Comparison of ENCODE assay signal across 9 mouse cellular contexts in the genomic region with DNA sequence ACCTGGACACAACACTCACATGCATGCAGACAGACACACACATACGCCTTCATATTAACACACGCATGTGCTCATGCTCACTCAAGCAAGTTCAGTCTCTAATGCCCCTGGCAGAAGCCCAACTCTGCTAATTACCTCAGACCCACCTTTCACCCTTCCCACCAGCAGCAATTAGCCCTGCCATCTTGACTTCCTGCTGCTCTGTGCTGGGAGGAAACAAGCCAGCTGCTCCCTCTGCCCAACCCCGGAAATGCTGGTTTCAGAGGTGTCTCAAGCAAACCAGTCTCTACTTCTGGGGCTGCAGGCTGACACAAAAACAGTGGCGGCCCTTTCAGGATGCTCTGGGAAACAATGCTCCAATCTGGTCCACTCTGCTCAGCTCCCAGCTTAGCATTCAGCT. TPM values are rescaled to one million over a fixed set of nuclear protein-coding genes. Genes with fewer than 3 reads are reported as not detected.
DNase-seq lines count a peak whose midpoint lies in the region; ATAC-seq and TF ChIP-seq lines count a peak whose summit lies in the region.
"Had no signal": no experiment of that assay in that cellular context is flagged by ENCODE, and none has a peak within 500 bp of the region (broad histone marks: within the 10 kb centered on the region; RNA-seq: fewer than 3 reads in every experiment).

No protein-coding gene starts in this region.

- no peak for ATAC-seq in hindbrain, embryonic 14.5 days (ENCODE audit: low FRiP score)
- ATAC-seq in kidney, embryonic 16.5 days (ENCODE audit: low FRiP score, low TSS enrichment): peak; percentile 13
- peak; percentile 11; the same call in 1 of the 2 replicates for ATAC-seq in megakaryocyte-erythroid progenitor cell, adult 5-6 weeks (replicated peaks; ENCODE audit: low FRiP score, low TSS enrichment, poor library complexity, severe bottlenecking)

- H3K27me3 ChIP-seq in hindbrain, embryonic 10.5 days (ENCODE audit: insufficient read depth, poor library complexity, severe bottlenecking): no peaks in the 10 kb centered on the region
- H3K27me3 ChIP-seq in hindbrain, embryonic 14.5 days (ENCODE audit: control insufficient read depth, insufficient read depth, low read length): no peaks in the 10 kb centered on the region
- no peaks in the 10 kb centered on the region for H3K27me3 ChIP-seq in kidney, embryonic 16.5 days (ENCODE audit: insufficient read depth, low read length)

- no peak overlapping the region for H3K4me2 ChIP-seq in hindbrain, embryonic 14.5 days (replicated peaks)
- no peak overlapping the region for H3K4me2 ChIP-seq in kidney, embryonic 16.5 days (replicated peaks; ENCODE audit: low read depth, low read length)
- H3K4me2 ChIP-seq: limb, embryonic 15.5 days had no signal

- no peak overlapping the region for H3K9ac ChIP-seq in hindbrain, embryonic 14.5 days
- H3K9ac ChIP-seq in kidney, embryonic 16.5 days (replicated peaks; ENCODE audit: low read length): no peak overlapping the region
- H3K9ac ChIP-seq: limb, embryonic 15.5 days had no signal

- H3K27ac ChIP-seq in hindbrain, embryonic 10.5 days: peak overlapping the region; percentile 40
- no peak overlapping the region; the same call in 1 of the 2 replicates for H3K27ac ChIP-seq in hindbrain, embryonic 14.5 days
- H3K27ac ChIP-seq in bone marrow, adult 2 months (ENCODE audit: control insufficient read depth, insufficient read depth, low read depth, low read length, poor library complexity): peak overlapping the region; percentile 91
- peak overlapping the region; percentile 72 for H3K27ac ChIP-seq in kidney, embryonic 16.5 days (ENCODE audit: low read length)
- H3K27ac ChIP-seq: limb, embryonic 15.5 days had no signal

- intact Hi-C loops in left cerebral cortex, postnatal 25 days (cut with DNase I): no loop called here

- no peak for TF ChIP-seq POLR2A in bone marrow, adult 2 months (IDR thresholded peaks at IDR 0.05; ENCODE audit: borderline replicate concordance, control insufficient read depth, low read depth, low read length)

- TF ChIP-seq CTCF in bone marrow, adult 2 months (IDR thresholded peaks at IDR 0.05; ENCODE audit: control insufficient read depth, insufficient read depth, low read length): no peak

- H3K36me3 ChIP-seq in hindbrain, embryonic 10.5 days: peaks cover 20% of the 10 kb centered on the region
- H3K36me3 ChIP-seq in hindbrain, embryonic 14.5 days (replicated peaks; ENCODE audit: control insufficient read depth, insufficient read depth): no peaks in the 10 kb centered on the region
- H3K36me3 ChIP-seq in kidney, embryonic 16.5 days (ENCODE audit: insufficient read depth, low read length): no peaks in the 10 kb centered on the region
- H3K36me3 ChIP-seq: limb, embryonic 15.5 days had no signal

- H3K4me1 ChIP-seq in hindbrain, embryonic 10.5 days (replicated peaks): peaks cover 95% of the 10 kb centered on the region
- H3K4me1 ChIP-seq in hindbrain, embryonic 14.5 days (replicated peaks; ENCODE audit: control insufficient read depth, insufficient read depth, low read length): peaks cover 51% of the 10 kb centered on the region
- peaks cover 39% of the 10 kb centered on the region for H3K4me1 ChIP-seq in bone marrow, adult 2 months (ENCODE audit: control insufficient read depth, insufficient read depth, low read length)
- peaks cover 76% of the 10 kb centered on the region for H3K4me1 ChIP-seq in kidney, embryonic 16.5 days (ENCODE audit: insufficient read depth, low read length)

- WGBS in hindbrain, embryonic 10.5 days: 59% methylated on average over 4 of the region's 4 CpGs
- WGBS in hindbrain, embryonic 14.5 days: 36% methylated on average over 4 of the region's 4 CpGs
- 19% methylated on average over 4 of the region's 4 CpGs for WGBS in bone marrow, adult 2 months
- WGBS in kidney, embryonic 16.5 days: 35% methylated on average over 4 of the region's 4 CpGs

- no peaks in the 10 kb centered on the region for H3K9me3 ChIP-seq in hindbrain, embryonic 10.5 days
- H3K9me3 ChIP-seq in hindbrain, embryonic 14.5 days (ENCODE audit: control insufficient read depth, low read length): no peaks in the 10 kb centered on the region
- H3K9me3 ChIP-seq in kidney, embryonic 16.5 days (ENCODE audit: low read length): no peaks in the 10 kb centered on the region
- H3K9me3 ChIP-seq: limb, embryonic 15.5 days had no signal

- no peak overlapping the region for H3K4me3 ChIP-seq in hindbrain, embryonic 10.5 days
- H3K4me3 ChIP-seq in hindbrain, embryonic 14.5 days (replicated peaks; ENCODE audit: low read length): no peak overlapping the region
- peak overlapping the region; percentile 62 for H3K4me3 ChIP-seq in bone marrow, adult 2 months (replicated peaks; ENCODE audit: control insufficient read depth, low read depth, low read length)
- no peak overlapping the region for H3K4me3 ChIP-seq in kidney, embryonic 16.5 days (ENCODE audit: low read length)
- H3K4me3 ChIP-seq: limb, embryonic 15.5 days had no signal

- no peak for DNase-seq in hindbrain, embryonic 10.5 days (ENCODE audit: low spot score)
- DNase-seq in hindbrain, embryonic 14.5 days (ENCODE audit: low spot score): no peak
- DNase-seq in layer of hippocampus, adult 9-11 months: no peak
- DNase-seq in frontal cortex, postnatal 14 days (ENCODE audit: low spot score in 2 of 2): no peak
- no peak for DNase-seq in left cerebral cortex, postnatal 25 days (ENCODE audit: low spot score in 2 of 2)

RNA-seq across cellular contexts. Expression of a gene that starts 12.9 kb away (rescaled TPM):
- polyA plus RNA-seq in hindbrain, embryonic 10.5 days (2016; fragmentation: Nextera tagmentation; extraction: Ambion mirVana): 13.3 and 17.6 TPM in 2 replicates
- polyA plus RNA-seq in hindbrain, embryonic 14.5 days (2014; fragmentation: Nextera tagmentation; extraction: Ambion mirVana): 11.1 and 13.3 TPM in 2 replicates
- polyA plus RNA-seq in bone marrow, adult 2 months (2011; ENCODE audit: insufficient read depth, insufficient read length, low replicate concordance, missing spikeins): 68.4 and 138 TPM in 2 replicates
- polyA plus RNA-seq in kidney, embryonic 16.5 days (2015; fragmentation: Nextera tagmentation; extraction: Ambion mirVana): 12.0 and 14.3 TPM in 2 replicates
- total RNA-seq in megakaryocyte-erythroid progenitor cell, adult 5-6 weeks (2014; fragmentation: Nextera tagmentation): 57.8 and 68.4 TPM in 2 replicates
- 66.9 and 100 TPM in 2 replicates for total RNA-seq in megakaryocyte-erythroid progenitor cell, adult 5-6 weeks (2017)
- 10 to 100 TPM; 21.9 to 25.5 TPM for total RNA-seq in left cerebral cortex, postnatal 25 days (2021)
